Mouse (Mus musculus): ENCODE data around the gene Pced1a. TPM values are rescaled to one million over a fixed set of nuclear protein-coding genes. Genes with fewer than 3 reads are reported as not detected.

Gene Pced1a
- polyA plus RNA-seq, 1 experiment from 2014 or later: 9.0 TPM

- no peak overlapping the region for H3K4me2 ChIP-seq (replicated peaks)
- ATAC-seq (ENCODE audit: low FRiP score) (no peak), DNase-seq (ENCODE audit: low spot score) (no peak)
- WGBS: 99% methylated on average over 26 of the region's 26 CpGs
- peaks cover 21% of the 10 kb centered on the region for H3K4me1 ChIP-seq (replicated peaks; ENCODE audit: control insufficient read depth, insufficient read depth, low read length)
- H3K27me3 ChIP-seq (ENCODE audit: control insufficient read depth, insufficient read depth, low read length): no peaks in the 10 kb centered on the region
- no peak overlapping the region for H3K27ac ChIP-seq
- no peaks in the 10 kb centered on the region for H3K9me3 ChIP-seq (ENCODE audit: control insufficient read depth, low read length)
- peaks cover 18% of the 10 kb centered on the region; the same call in 1 of the 2 replicates for H3K36me3 ChIP-seq (replicated peaks; ENCODE audit: control insufficient read depth, insufficient read depth)
- H3K4me3 ChIP-seq (replicated peaks; ENCODE audit: low read length): no peak overlapping the region
- no peak overlapping the region for H3K9ac ChIP-seq
Measured at GRCm38 (mm10) chr2:130421781-130422620, 2.5 kb downstream of the Pced1a start.

GRCm38 (mm10) chr2:130414094-130414856 lies 10.2 kb downstream of the Pced1a start:
- WGBS: 77% methylated on average over 6 of the region's 6 CpGs
- no peak for DNase-seq (ENCODE audit: low spot score)

GRCm38 (mm10) chr2:130412775-130413174 lies 11.7 kb downstream of the Pced1a start:
- Histone ChIP-seq H3K9me3 (ENCODE audit: control insufficient read depth, low read length) (no peaks in the 10 kb centered on the region), H3K4me2 (replicated peaks) (no peak overlapping the region), H3K27ac (no peak overlapping the region), H3K9ac (no peak overlapping the region), H3K4me1 (replicated peaks; ENCODE audit: control insufficient read depth, insufficient read depth, low read length) (no peaks in the 10 kb centered on the region), H3K36me3 (replicated peaks; ENCODE audit: control insufficient read depth, insufficient read depth) (no peaks in the 10 kb centered on the region), H3K27me3 (ENCODE audit: control insufficient read depth, insufficient read depth, low read length) (no peaks in the 10 kb centered on the region), H3K4me3 (replicated peaks; ENCODE audit: low read length) (no peak overlapping the region)
- DNase-seq (ENCODE audit: low spot score): no peak
- WGBS: 80% methylated on average over 3 of the region's 3 CpGs
- no peak for ATAC-seq (ENCODE audit: low FRiP score)

More at GRCm38 (mm10) chr2:130414094-130414856, 10.2 kb downstream of the Pced1a start:
- no peak for ATAC-seq (ENCODE audit: low FRiP score)
- H3K9me3 ChIP-seq (ENCODE audit: control insufficient read depth, low read length): no peaks in the 10 kb centered on the region
- no peak overlapping the region for H3K4me3 ChIP-seq (replicated peaks; ENCODE audit: low read length)
- H3K27ac ChIP-seq: no peak overlapping the region
- no peaks in the 10 kb centered on the region for H3K27me3 ChIP-seq (ENCODE audit: control insufficient read depth, insufficient read depth, low read length)
- H3K4me2 ChIP-seq (replicated peaks): no peak overlapping the region
- H3K9ac ChIP-seq: no peak overlapping the region
- peaks cover 8% of the 10 kb centered on the region; the same call in 1 of the 2 replicates for H3K36me3 ChIP-seq (replicated peaks; ENCODE audit: control insufficient read depth, insufficient read depth)
- H3K4me1 ChIP-seq (replicated peaks; ENCODE audit: control insufficient read depth, insufficient read depth, low read length): no peaks in the 10 kb centered on the region

GRCm38 (mm10) chr2:130411558-130412495 lies 12.7 kb downstream of the Pced1a start:
- DNase-seq (ENCODE audit: low spot score): peak; percentile 84
- Histone ChIP-seq H3K36me3 (replicated peaks; ENCODE audit: control insufficient read depth, insufficient read depth) (no peaks in the 10 kb centered on the region), H3K9me3 (ENCODE audit: control insufficient read depth, low read length) (no peaks in the 10 kb centered on the region), H3K27me3 (ENCODE audit: control insufficient read depth, insufficient read depth, low read length) (no peaks in the 10 kb centered on the region), H3K4me2 (replicated peaks) (no peak overlapping the region; the same call in 1 of the 2 replicates), H3K9ac (no peak overlapping the region), H3K27ac (no peak overlapping the region), H3K4me1 (replicated peaks; ENCODE audit: control insufficient read depth, insufficient read depth, low read length) (no peaks in the 10 kb centered on the region), H3K4me3 (replicated peaks; ENCODE audit: low read length) (no peak overlapping the region)
- 33% methylated on average over 16 of the region's 16 CpGs for WGBS
- peak; percentile 86 for ATAC-seq (ENCODE audit: low FRiP score)

GRCm38 (mm10) chr2:130408194-130408593 lies 16.3 kb downstream of the Pced1a start:
- no peak overlapping the region for H3K4me3 ChIP-seq (replicated peaks; ENCODE audit: low read length)
- no peaks in the 10 kb centered on the region for H3K9me3 ChIP-seq (ENCODE audit: control insufficient read depth, low read length)
- 22% methylated on average over 6 of the region's 6 CpGs for WGBS
- ATAC-seq (ENCODE audit: low FRiP score): no peak
- no peaks in the 10 kb centered on the region for H3K36me3 ChIP-seq (replicated peaks; ENCODE audit: control insufficient read depth, insufficient read depth)
- H3K27ac ChIP-seq: no peak overlapping the region
- H3K4me2 ChIP-seq (replicated peaks): no peak overlapping the region
- no peak overlapping the region for H3K9ac ChIP-seq
- DNase-seq (ENCODE audit: low spot score): peak; percentile 39
- H3K4me1 ChIP-seq (replicated peaks; ENCODE audit: control insufficient read depth, insufficient read depth, low read length): no peaks in the 10 kb centered on the region
- no peaks in the 10 kb centered on the region for H3K27me3 ChIP-seq (ENCODE audit: control insufficient read depth, insufficient read depth, low read length)

- H3K4me1 ChIP-seq (replicated peaks; ENCODE audit: control insufficient read depth, insufficient read depth, low read length): no peaks in the 10 kb centered on the region
- ATAC-seq (ENCODE audit: low FRiP score) (no peak), DNase-seq (ENCODE audit: low spot score) (no peak)
- H3K27ac ChIP-seq: no peak within 1 kb of the TSS
- WGBS: 85% methylated on average over 2 of the region's 2 CpGs
- no peak within 1 kb of the TSS for H3K4me3 ChIP-seq (replicated peaks; ENCODE audit: low read length)
- H3K36me3 ChIP-seq (replicated peaks; ENCODE audit: control insufficient read depth, insufficient read depth): no peaks in the 10 kb centered on the region
- no peak within 1 kb of the TSS for H3K4me2 ChIP-seq (replicated peaks)
- no peaks in the 10 kb centered on the region for H3K9me3 ChIP-seq (ENCODE audit: control insufficient read depth, low read length)
- H3K27me3 ChIP-seq (ENCODE audit: control insufficient read depth, insufficient read depth, low read length): no peaks in the 10 kb centered on the region
- H3K9ac ChIP-seq: no peak within 1 kb of the TSS
Measured at GRCm38 (mm10) chr2:130406178-130406577, 18.3 kb downstream of the Pced1a start, which contains the start of gene Tmem239. Gene Tmem239, plus strand, starts transcription at chr2:130406478.

GRCm38 (mm10) chr2:130404939-130405338 lies 19.6 kb downstream of the Pced1a start, which contains the start of the genes Gm28372 and 1700020A23Rik:
Gene Gm28372, plus strand, starts transcription at chr2:130405239.
Gene 1700020A23Rik, plus strand, starts transcription at chr2:130405259.
- Histone ChIP-seq H3K27ac (no peak within 1 kb of the TSS), H3K4me3 (replicated peaks; ENCODE audit: low read length) (no peak within 1 kb of the TSS), H3K9ac (no peak within 1 kb of the TSS), H3K4me2 (replicated peaks) (no peak within 1 kb of the TSS), H3K36me3 (replicated peaks; ENCODE audit: control insufficient read depth, insufficient read depth) (no peaks in the 10 kb centered on the region), H3K27me3 (ENCODE audit: control insufficient read depth, insufficient read depth, low read length) (no peaks in the 10 kb centered on the region), H3K4me1 (replicated peaks; ENCODE audit: control insufficient read depth, insufficient read depth, low read length) (no peaks in the 10 kb centered on the region), H3K9me3 (ENCODE audit: control insufficient read depth, low read length) (no peaks in the 10 kb centered on the region)
- WGBS: 86% methylated on average over 1 of the region's 1 CpGs
- ATAC-seq (ENCODE audit: low FRiP score): no peak
- no peak for DNase-seq (ENCODE audit: low spot score)

GRCm38 (mm10) chr2:130401891-130402290 lies 22.6 kb downstream of the Pced1a start:
- Histone ChIP-seq H3K9me3 (ENCODE audit: control insufficient read depth, low read length) (no peaks in the 10 kb centered on the region), H3K36me3 (replicated peaks; ENCODE audit: control insufficient read depth, insufficient read depth) (no peaks in the 10 kb centered on the region), H3K4me1 (replicated peaks; ENCODE audit: control insufficient read depth, insufficient read depth, low read length) (peaks cover 15% of the 10 kb centered on the region; the same call in 1 of the 2 replicates), H3K27me3 (ENCODE audit: control insufficient read depth, insufficient read depth, low read length) (peaks cover 5% of the 10 kb centered on the region; the same call in 1 of the 2 replicates), H3K9ac (no peak overlapping the region), H3K27ac (no peak overlapping the region), H3K4me2 (replicated peaks) (no peak overlapping the region), H3K4me3 (replicated peaks; ENCODE audit: low read length) (no peak overlapping the region)
- 87% methylated on average over 4 of the region's 4 CpGs for WGBS
- ATAC-seq (ENCODE audit: low FRiP score) (no peak), DNase-seq (ENCODE audit: low spot score) (no peak)

All from hindbrain, embryonic 14.5 days (tissue).